Mouse (Mus musculus) mouse embryonic stem cell (cell line): ENCODE measurements at regions not wholly inside any gene's neighbourhood (a gene's known extent, or its start where the extent isn't known, plus 50 kb on each side); places are given as distances from the start of the nearest gene placed in this dataset.

Experiments
- in situ Hi-C, 2 experiments: fragments of 300-500 bp; cut with MboI; formaldehyde crosslinking; loops; 1 replicate in 1 of 2; 3 replicates in 1 of 2; pipeline ENCODE4 v1.14.3; 2019 to 2020; ENCODE audit warnings: low sequenced_read_pairs in 2 of 2, low pct_unique_long_range_greater_than_20kb in 1 of 2, mixed read lengths in 1 of 2; ENCODE audit not compliant: unreplicated experiment in 1 of 2

GRCm38 (mm10) chr9:112014796-112015195 is 220.9 kb downstream of the Arpp21 start:
- in situ Hi-C loops: no loop called here

GRCm38 (mm10) chr9:111994401-111994800 is 241.3 kb downstream of the Arpp21 start:
- in situ Hi-C loops: no loop called here

- in situ Hi-C loops: no loop called here
Measured at GRCm38 (mm10) chr9:111993844-111994243, 241.9 kb downstream of the Arpp21 start.

GRCm38 (mm10) chr9:111990060-111990459 is 245.7 kb downstream of the Arpp21 start:
- in situ Hi-C loops: no loop called here

- in situ Hi-C loops: no loop called here
Measured at GRCm38 (mm10) chr9:111963405-111964037, 272.2 kb downstream of the Arpp21 start.

- in situ Hi-C loops: no loop called here
Measured at GRCm38 (mm10) chr9:111957799-111958198, 267.7 kb upstream of the Stac start.

- in situ Hi-C loops: no loop called here
Measured at GRCm38 (mm10) chr9:111939271-111940067, 249.3 kb upstream of the Stac start.

GRCm38 (mm10) chr9:111932455-111932854 is 242.3 kb upstream of the Stac start:
- in situ Hi-C loops: no loop called here

GRCm38 (mm10) chr9:111918275-111918940 is 228.3 kb upstream of the Stac start:
- in situ Hi-C loops: loop anchor here (5.0 to 25.0 kb wide), 2 partner anchors 356 to 421 kb away; no protein-coding TSS in a partner anchor

- in situ Hi-C loops: loop anchor here (5.0 to 25.0 kb wide), 2 partner anchors 355 to 420 kb away; no protein-coding TSS in a partner anchor
Measured at GRCm38 (mm10) chr9:111916684-111917535, 226.8 kb upstream of the Stac start.

- in situ Hi-C loops: loop anchor here (25.0 kb wide), 1 partner anchor 347 kb away; no protein-coding TSS in a partner anchor
Measured at GRCm38 (mm10) chr9:111908806-111909205, 218.7 kb upstream of the Stac start.

- in situ Hi-C loops: loop anchor here (25.0 kb wide), 1 partner anchor 338 kb away; no protein-coding TSS in a partner anchor
Measured at GRCm38 (mm10) chr9:111900196-111900595, 210.0 kb upstream of the Stac start.

GRCm38 (mm10) chr9:111897626-111898025 is 207.5 kb upstream of the Stac start:
- in situ Hi-C loops: no loop called here

- in situ Hi-C loops: no loop called here
Measured at GRCm38 (mm10) chr9:111879710-111880109, 189.6 kb upstream of the Stac start.

- in situ Hi-C loops: no loop called here
Measured at GRCm38 (mm10) chr9:111876846-111877245, 186.7 kb upstream of the Stac start.

GRCm38 (mm10) chr9:111870466-111870865 is 180.3 kb upstream of the Stac start:
- in situ Hi-C loops: no loop called here

GRCm38 (mm10) chr9:111869801-111870382 is 179.7 kb upstream of the Stac start:
- in situ Hi-C loops: no loop called here

GRCm38 (mm10) chr9:111858051-111858450 is 167.9 kb upstream of the Stac start:
- in situ Hi-C loops: no loop called here
